In genomic region chr10:42963061-42963460, GRCm38 (mm10) we compare ENCODE assay signal across 19 mouse cellular contexts.
DNase-seq lines count a peak whose midpoint lies in the region; ATAC-seq and TF ChIP-seq lines count a peak whose summit lies in the region.
"Had no signal": no experiment of that assay in that cellular context is flagged by ENCODE, and none has a peak within 500 bp of the region (broad histone marks: within the 10 kb centered on the region; RNA-seq: fewer than 3 reads in every experiment).

No protein-coding gene starts in this region.

- no peak for TF ChIP-seq POLR2A in small intestine, adult 2 months (IDR thresholded peaks at IDR 0.05; ENCODE audit: low read depth, low read length)

- H3K27me3 ChIP-seq in midbrain, embryonic 11.5 days (ENCODE audit: control insufficient read depth, insufficient read depth, low read length) = no peaks in the 10 kb centered on the region
- no peaks in the 10 kb centered on the region for H3K27me3 ChIP-seq in midbrain, embryonic 14.5 days (ENCODE audit: control insufficient read depth, insufficient read depth, low read length)
- no peaks in the 10 kb centered on the region for H3K27me3 ChIP-seq in limb, embryonic 10.5 days (ENCODE audit: low read depth, poor library complexity, severe bottlenecking)
- H3K27me3 ChIP-seq in small intestine, adult 2 months (ENCODE audit: control insufficient read depth, insufficient read depth, low read length) = no peaks in the 10 kb centered on the region
- H3K27me3 ChIP-seq: forebrain, embryonic 12.5 days; forebrain, embryonic 15.5 days; heart, embryonic 12.5 days; heart, embryonic 15.5 days had no signal

- H3K9me3 ChIP-seq in midbrain, embryonic 11.5 days (ENCODE audit: control insufficient read depth, low read length) = no peaks in the 10 kb centered on the region
- H3K9me3 ChIP-seq in midbrain, embryonic 14.5 days (ENCODE audit: control insufficient read depth, low read length) = no peaks in the 10 kb centered on the region
- no peaks in the 10 kb centered on the region for H3K9me3 ChIP-seq in limb, embryonic 10.5 days (replicated peaks)
- H3K9me3 ChIP-seq: embryonic facial prominence, embryonic 13.5 days; forebrain, embryonic 12.5 days; forebrain, embryonic 15.5 days; heart, embryonic 12.5 days; heart, embryonic 15.5 days had no signal

- H3K4me3 ChIP-seq in midbrain, embryonic 11.5 days (ENCODE audit: low read depth, low read length) = no peak overlapping the region
- no peak overlapping the region for H3K4me3 ChIP-seq in midbrain, embryonic 14.5 days (replicated peaks; ENCODE audit: low read depth, low read length)
- H3K4me3 ChIP-seq in limb, embryonic 10.5 days = no peak overlapping the region
- H3K4me3 ChIP-seq in small intestine, adult 2 months (ENCODE audit: low read depth, low read length) = no peak overlapping the region
- H3K4me3 ChIP-seq: embryonic facial prominence, embryonic 13.5 days; erythroblast, embryonic 14.5 days; forebrain, embryonic 12.5 days; forebrain, embryonic 15.5 days; heart, embryonic 12.5 days; heart, embryonic 15.5 days had no signal

- WGBS in midbrain, embryonic 11.5 days = 92% methylated on average over 2 of the region's 2 CpGs
- WGBS in midbrain, embryonic 14.5 days = 93% methylated on average over 2 of the region's 2 CpGs
- 90% methylated on average over 2 of the region's 2 CpGs for WGBS in limb, embryonic 10.5 days
- WGBS in small intestine, adult 2 months = 87% methylated on average over 2 of the region's 2 CpGs

- no peak overlapping the region for H3K9ac ChIP-seq in midbrain, embryonic 11.5 days (ENCODE audit: low read length)
- H3K9ac ChIP-seq in midbrain, embryonic 14.5 days (replicated peaks; ENCODE audit: low read length) = no peak overlapping the region
- H3K9ac ChIP-seq: embryonic facial prominence, embryonic 13.5 days; forebrain, embryonic 12.5 days; forebrain, embryonic 15.5 days; heart, embryonic 12.5 days; heart, embryonic 15.5 days; hindbrain, embryonic 14.5 days had no signal

- no peak for TF ChIP-seq CTCF in small intestine, adult 2 months (IDR thresholded peaks at IDR 0.05; ENCODE audit: extremely low read depth, insufficient read length, insufficient replicate concordance, low read depth, low read length)

- peak; percentile 57 for DNase-seq in midbrain, embryonic 11.5 days (ENCODE audit: low spot score, missing footprints)
- no peak for DNase-seq in midbrain, embryonic 14.5 days
- no peak for DNase-seq in limb, embryonic 10.5 days (ENCODE audit: low spot score)
- no peak for DNase-seq in gastrocnemius, postnatal 4 days (ENCODE audit: low spot score in 2 of 2)
- DNase-seq in thymus, postnatal 4 days = no peak
- DNase-seq: adrenal gland, postnatal 14 days; cerebellum, adult 11 months; cerebellum, adult 2 months; cerebellum, adult 9-11 months; cerebellum, postnatal 25 days had no signal

- no peaks in the 10 kb centered on the region for H3K36me3 ChIP-seq in midbrain, embryonic 11.5 days (ENCODE audit: control insufficient read depth, insufficient read depth, low read length)
- H3K36me3 ChIP-seq in midbrain, embryonic 14.5 days (ENCODE audit: control insufficient read depth, insufficient read depth, low read length) = no peaks in the 10 kb centered on the region
- no peaks in the 10 kb centered on the region for H3K36me3 ChIP-seq in limb, embryonic 10.5 days
- peaks cover 13% of the 10 kb centered on the region for H3K36me3 ChIP-seq in small intestine, adult 2 months (ENCODE audit: control insufficient read depth, insufficient read depth, low read length)
- H3K36me3 ChIP-seq: embryonic facial prominence, embryonic 13.5 days; forebrain, embryonic 12.5 days; forebrain, embryonic 15.5 days; heart, embryonic 12.5 days; heart, embryonic 15.5 days had no signal

- H3K4me1 ChIP-seq in midbrain, embryonic 11.5 days (ENCODE audit: control insufficient read depth, insufficient read depth, low read length) = peaks cover 5% of the 10 kb centered on the region
- H3K4me1 ChIP-seq in midbrain, embryonic 14.5 days (ENCODE audit: control insufficient read depth, insufficient read depth, low read length) = 0 out of 2 replicates have a peak, but pooled peaks cover 5% of the 10 kb centered on the region
- peaks cover 22% of the 10 kb centered on the region for H3K4me1 ChIP-seq in limb, embryonic 10.5 days
- no peaks in the 10 kb centered on the region; the same call in 1 of the 2 replicates for H3K4me1 ChIP-seq in small intestine, adult 2 months (ENCODE audit: control insufficient read depth, insufficient read depth, insufficient read length, low read length)
- H3K4me1 ChIP-seq: heart, embryonic 12.5 days; heart, embryonic 15.5 days had no signal

- H3K27ac ChIP-seq in midbrain, embryonic 11.5 days (ENCODE audit: low read depth, low read length) = no peak overlapping the region
- H3K27ac ChIP-seq in midbrain, embryonic 14.5 days (replicated peaks; ENCODE audit: low read depth, low read length) = no peak overlapping the region
- 0 out of 2 replicates have a peak overlapping the region, but pooled peaks have one; percentile 81 for H3K27ac ChIP-seq in limb, embryonic 10.5 days
- peak overlapping the region; percentile 64; the same call in 1 of the 2 replicates for H3K27ac ChIP-seq in small intestine, adult 2 months (ENCODE audit: insufficient read depth, low read depth, low read length)
- H3K27ac ChIP-seq: forebrain, embryonic 12.5 days; forebrain, embryonic 15.5 days; heart, embryonic 15.5 days; hindbrain, embryonic 14.5 days; hindbrain, postnatal 0 days had no signal

- no peak overlapping the region for H3K4me2 ChIP-seq in midbrain, embryonic 11.5 days
- H3K4me2 ChIP-seq in midbrain, embryonic 14.5 days (ENCODE audit: low read length) = no peak overlapping the region
- H3K4me2 ChIP-seq: forebrain, embryonic 12.5 days; forebrain, embryonic 15.5 days; heart, embryonic 12.5 days; heart, embryonic 15.5 days; hindbrain, embryonic 14.5 days had no signal

- no peak for ATAC-seq in midbrain, embryonic 11.5 days (ENCODE audit: low FRiP score)
- no peak for ATAC-seq in midbrain, embryonic 14.5 days (ENCODE audit: low FRiP score, low TSS enrichment)
- ATAC-seq: forebrain, embryonic 15.5 days; hindbrain, postnatal 0 days had no signal

Comparison
In these comparisons a context has a peak if more than half of its experiments do, and no peak if none do; other contexts are left out.
1. H3K27ac ChIP-seq: peak in limb, embryonic 10.5 days (single experiment) and small intestine, adult 2 months (single experiment); none in midbrain, embryonic 11.5 days (single experiment) and midbrain, embryonic 14.5 days (single experiment).